Mouse (Mus musculus) frontal cortex, postnatal 10 days (tissue): Measurements from ENCODE around the gene Pla2g1b.
A peak's percentile ranks its signal among the peaks of the same experiment; 100 is the strongest.
"Not testable (repeated sequence)": the region's sequence is repeated elsewhere in the genome, so short reads cannot be mapped to it uniquely, and the experiment has no call there.

Source experiments
- DNase-seq, 2 experiments: peaks; one replicate each; pipeline ENCODE4 v3.0.0; 2022; ENCODE audit warnings: low spot score in 2 of 2, mixed read lengths in 1 of 2

Gene Pla2g1b

GRCm38 (mm10) chr5:115465642-115466420 lies at the start of gene Pla2g1b:
TSS of gene Pla2g1b (plus strand) at chr5:115466262.
- DNase-seq: no peak

GRCm38 (mm10) chr5:115428831-115429358 lies 37.2 kb upstream of the Pla2g1b start:
- DNase-seq: no peak

GRCm38 (mm10) chr5:115429359-115430186 lies 36.5 kb upstream of the Pla2g1b start, which contains the start of gene Msi1:
TSS of gene Msi1 (plus strand) at chr5:115429599.
- DNase-seq: no peak

GRCm38 (mm10) chr5:115430187-115430960 lies 35.7 kb upstream of the Pla2g1b start:
- no peak for DNase-seq

GRCm38 (mm10) chr5:115431061-115431897 lies 34.8 kb upstream of the Pla2g1b start:
- DNase-seq: no peak

- DNase-seq: no peak
These were observed 34.2 kb upstream of the Pla2g1b start for GRCm38 (mm10) chr5:115431898-115432259.

DNA sequence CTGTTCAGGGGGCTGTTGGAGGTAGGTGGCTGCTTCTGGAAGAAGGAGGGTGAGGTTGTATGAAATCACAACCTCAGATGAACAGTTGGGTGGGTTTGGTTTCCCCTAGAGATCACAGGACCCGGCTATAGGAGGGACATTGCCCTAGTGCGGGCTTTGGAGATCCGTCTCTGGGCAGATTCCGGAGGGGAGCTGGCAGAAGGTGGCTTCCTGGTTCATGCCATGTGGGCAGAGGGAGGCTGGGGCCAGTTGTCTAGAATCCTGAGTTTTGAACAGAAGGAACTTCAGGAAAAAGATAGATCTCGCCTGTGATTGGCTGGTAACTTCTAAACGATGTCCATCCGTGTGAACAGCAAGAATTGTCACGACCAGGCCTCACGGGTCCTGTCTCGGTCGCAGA lies 33.7 kb upstream of the Pla2g1b start:
- no peak for DNase-seq

GRCm38 (mm10) chr5:115433191-115433590 lies 32.9 kb upstream of the Pla2g1b start:
- DNase-seq: no peak

DNA sequence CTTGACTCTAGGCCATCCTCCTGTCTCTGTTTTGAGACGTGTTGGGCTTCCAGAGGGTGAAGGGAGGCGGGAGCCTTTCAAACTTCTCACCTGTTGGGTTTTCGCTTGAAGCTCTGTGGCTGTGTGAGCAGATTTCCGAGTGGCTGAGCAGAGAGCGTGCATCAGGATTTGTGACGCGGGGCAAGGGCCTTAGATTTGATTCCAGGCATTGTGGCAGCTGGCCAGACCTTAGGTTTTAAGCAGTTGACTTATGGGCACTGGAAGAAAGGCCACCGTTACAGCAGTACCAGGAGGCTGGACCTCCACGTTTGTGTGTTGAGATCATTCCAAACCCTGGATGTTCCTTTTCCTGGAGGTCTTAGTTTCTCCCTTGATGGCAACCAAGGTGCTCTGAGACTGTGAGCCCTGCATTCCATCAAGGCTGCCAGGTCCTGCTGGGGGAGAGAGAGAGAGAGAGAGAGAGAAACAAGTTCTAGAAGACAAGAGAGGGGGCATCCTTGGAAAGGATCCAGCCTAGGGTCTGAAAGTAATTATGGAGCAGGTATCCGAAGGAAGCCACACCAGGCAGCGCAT lies 31.7 kb upstream of the Pla2g1b start:
- DNase-seq: no peak

DNA sequence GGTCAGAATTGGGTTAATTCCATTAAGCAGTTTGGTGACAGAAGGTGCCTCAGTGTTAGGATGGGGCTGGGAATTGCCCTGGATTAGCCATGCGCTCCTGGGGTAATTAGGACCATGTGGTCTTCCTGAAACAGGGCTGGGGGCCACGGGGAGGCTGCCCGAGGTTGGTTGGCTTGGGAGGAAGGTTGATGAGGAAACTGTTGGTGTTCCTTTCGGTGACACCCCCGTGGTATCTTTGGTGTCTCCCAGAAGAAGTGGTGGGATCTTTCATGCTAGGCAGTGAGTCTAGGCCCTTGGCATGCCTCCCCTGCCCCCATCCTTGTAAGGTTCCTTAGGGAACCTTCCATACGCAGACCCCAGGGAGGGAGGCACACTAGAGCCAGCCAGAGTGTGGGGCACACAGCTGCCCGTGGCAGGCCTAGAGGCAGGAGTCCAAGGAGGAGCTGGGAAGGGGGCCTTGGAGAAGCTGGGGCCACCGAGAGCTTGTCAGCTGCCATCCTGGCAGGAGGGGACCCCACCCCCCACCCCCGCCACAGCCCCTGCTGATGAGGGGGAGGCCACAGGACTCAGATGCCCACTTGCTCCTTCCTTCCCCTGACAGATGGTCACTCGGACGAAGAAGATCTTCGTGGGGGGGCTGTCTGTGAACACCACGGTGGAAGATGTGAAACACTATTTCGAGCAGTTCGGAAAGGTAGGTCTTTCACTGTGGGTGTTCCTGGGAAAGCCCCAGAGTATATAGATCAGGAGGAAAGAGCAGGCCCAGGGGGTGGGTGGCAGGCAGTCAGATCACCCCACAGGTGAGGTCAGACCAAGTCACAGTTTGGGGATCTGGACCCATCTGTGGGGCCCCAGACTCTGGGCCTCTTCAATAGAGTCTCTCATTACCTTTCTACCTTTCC lies 31.0 kb upstream of the Pla2g1b start:
- no peak for DNase-seq

- no peak for DNase-seq
These were observed 30.2 kb upstream of the Pla2g1b start for GRCm38 (mm10) chr5:115435755-115436379.

- DNase-seq: peak; percentile 90 to 94
These were observed 29.5 kb upstream of the Pla2g1b start for GRCm38 (mm10) chr5:115436421-115437124.

DNA sequence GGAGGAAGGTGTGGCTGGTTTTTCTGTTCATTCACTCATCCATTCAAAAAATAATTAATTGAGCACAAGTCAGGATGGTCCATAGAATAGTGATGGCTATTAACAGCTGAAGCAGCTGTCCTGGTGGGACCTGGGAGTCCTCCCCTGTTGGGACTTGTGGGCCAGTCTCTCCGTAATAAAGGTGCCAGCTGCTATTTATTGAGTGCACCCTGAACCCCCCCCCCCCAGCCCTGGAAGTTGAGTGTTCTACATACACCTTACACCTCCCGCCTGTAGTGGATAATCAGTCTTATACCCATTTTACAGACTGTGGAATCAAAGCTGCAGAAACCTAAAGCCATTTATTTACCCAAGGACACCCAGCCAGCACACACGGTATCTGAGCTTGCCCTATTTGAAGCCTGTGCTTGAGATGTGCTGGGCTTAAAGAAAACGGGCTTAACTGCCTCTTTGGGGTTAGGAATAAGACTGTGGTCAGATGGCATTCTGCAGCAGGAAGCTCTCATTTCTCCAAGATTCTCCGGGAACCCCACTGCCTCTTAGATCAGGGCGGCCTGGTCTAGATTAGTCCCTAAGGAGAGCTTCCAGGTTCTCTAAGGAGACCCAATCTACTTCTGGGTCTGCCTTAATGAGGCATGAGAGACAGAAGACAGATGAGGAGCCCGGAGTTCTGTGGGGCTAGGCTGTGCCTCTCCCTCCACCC lies 28.7 kb upstream of the Pla2g1b start:
- no peak for DNase-seq

- DNase-seq: no peak
These were observed 28.1 kb upstream of the Pla2g1b start for GRCm38 (mm10) chr5:115437945-115438315.

GRCm38 (mm10) chr5:115438667-115439066 lies 27.4 kb upstream of the Pla2g1b start:
- DNase-seq: no peak

GRCm38 (mm10) chr5:115441205-115441849 lies 24.7 kb upstream of the Pla2g1b start:
- peak; percentile 53 to 79 for DNase-seq

DNA sequence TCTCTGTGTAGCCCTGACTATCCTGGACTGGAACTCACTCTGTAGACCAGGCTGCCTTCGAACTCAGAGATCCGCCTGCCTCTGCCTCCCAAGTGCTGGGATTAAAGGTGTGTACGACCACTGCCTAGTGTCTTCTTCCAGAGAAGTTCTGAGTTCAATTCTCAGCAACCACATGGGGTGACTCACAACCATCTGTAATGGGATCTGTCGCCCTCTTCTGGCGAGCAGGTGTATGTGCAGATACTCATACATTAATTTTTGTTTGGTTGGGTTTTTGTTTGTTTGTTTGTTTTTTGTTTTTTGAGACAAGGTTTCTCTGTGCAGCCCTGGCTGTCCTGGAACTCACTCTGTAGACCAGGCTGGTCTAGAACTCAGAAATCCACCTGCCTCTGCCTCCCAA lies 23.4 kb upstream of the Pla2g1b start:
- not testable (repeated sequence) for DNase-seq
